Mouse (Mus musculus) heart, postnatal 14 days (tissue): ENCODE data around the gene Mpdz. TPM values are rescaled to one million over a fixed set of nuclear protein-coding genes. Genes with fewer than 3 reads are reported as not detected.

Source experiments
- DNase-seq, 2 experiments: peaks; one replicate each; pipeline ENCODE4 v3.0.0; 2021 to 2022
- intact Hi-C: fragments of 180-260 bp; cut with DNase I; formaldehyde crosslinking; loops from one replicate; pipeline ENCODE4 v1.15.1; 2025
- total RNA-seq, 2 experiments: library from RNA; stranded (reverse); gene quantifications; 2 replicates each; pipeline ENCODE4 v1.2.3; 2021

Mpdz gene
- total RNA-seq, 2 experiments from 2014 or later, result 41.9 to 42.6 TPM

DNA sequence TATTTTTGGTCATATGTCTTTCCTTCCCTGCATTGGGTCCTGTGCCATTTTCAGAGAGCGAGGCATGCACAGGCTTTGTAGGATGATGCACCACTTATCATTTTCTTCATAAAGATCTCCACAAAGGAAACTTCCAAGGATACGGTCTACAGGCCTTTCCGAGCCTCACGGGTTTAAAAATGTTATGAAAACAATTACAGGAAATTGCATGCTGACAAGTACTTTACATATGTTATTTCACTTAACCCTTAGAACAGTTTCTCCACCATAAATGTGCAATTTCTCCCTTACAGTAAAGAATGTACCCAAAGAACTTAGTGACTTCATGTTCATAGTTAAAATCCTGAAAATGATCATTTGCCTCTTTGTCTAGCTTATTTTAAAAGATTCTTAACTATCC, 144.2 kb downstream of the Mpdz start:
- no peak for DNase-seq
- intact Hi-C loops, result no loop called here

- intact Hi-C loops, result no loop called here
Observed at GRCm38 (mm10) chr4:81293309-81293708, 149.3 kb downstream of the Mpdz start.

DNA sequence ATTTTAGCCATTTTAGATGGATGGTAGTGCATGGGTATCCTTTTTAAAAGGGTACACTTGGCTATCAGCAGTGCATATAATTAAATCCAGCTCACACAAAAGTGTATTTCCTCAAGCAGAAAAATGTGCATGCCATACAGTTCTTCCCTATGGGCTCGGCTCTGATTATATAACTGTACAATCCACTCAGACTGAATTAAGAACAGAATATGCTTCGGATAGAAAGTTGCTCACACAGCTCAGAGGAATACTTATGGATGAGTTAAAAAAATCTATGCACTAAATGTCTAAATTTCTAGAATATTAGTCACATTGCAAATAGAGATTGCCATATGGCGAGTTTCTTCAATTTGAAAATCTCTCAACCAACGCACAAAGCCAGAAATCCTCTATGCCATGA, 157.1 kb downstream of the Mpdz start:
- DNase-seq, result no peak
- intact Hi-C loops, result no loop called here

More at GRCm38 (mm10) chr4:81293309-81293708, 149.3 kb downstream of the Mpdz start:
- no peak for DNase-seq

GRCm38 (mm10) chr4:81283611-81284010, 159.0 kb downstream of the Mpdz start:
- intact Hi-C loops, result no loop called here
- DNase-seq, result no peak

DNA sequence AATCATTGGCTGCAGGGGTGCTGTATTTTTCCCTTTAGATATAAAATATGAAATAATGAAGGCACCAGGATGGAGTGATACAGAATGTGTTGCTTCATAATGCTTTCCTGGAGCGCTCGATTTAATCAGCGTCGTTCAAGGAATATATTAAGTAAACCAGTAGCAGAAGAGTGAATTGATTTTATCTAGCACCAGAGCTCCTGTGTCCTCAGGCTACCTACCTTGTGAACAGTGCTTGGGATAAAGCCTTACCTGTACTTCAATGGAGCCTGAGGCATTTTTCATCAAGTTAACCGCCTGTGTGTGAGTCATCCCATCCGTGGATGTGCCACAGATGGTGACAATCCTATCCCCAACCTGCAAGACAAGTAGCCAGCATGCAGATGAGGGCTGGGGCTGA, 159.5 kb downstream of the Mpdz start:
- DNase-seq, result no peak
- intact Hi-C loops, result no loop called here

DNA sequence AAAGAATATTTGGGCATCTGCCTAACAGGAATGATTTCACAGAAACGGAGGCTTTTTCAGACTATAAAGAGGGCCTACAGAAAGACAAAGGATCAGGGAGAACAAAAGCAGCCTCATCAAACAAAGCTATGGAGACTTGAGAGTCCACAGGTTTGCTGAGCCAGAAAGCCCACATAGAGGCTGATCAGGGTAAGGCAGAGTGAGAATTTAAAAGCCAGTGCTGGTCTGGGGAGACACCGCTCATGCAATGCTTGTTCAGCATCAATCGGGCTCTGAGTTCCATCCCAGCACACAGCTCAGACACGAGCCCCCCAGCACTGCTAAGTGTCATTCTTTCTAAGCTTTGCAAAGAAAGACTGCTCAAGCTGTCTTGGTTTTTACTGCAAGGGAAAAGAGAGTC, 162.5 kb downstream of the Mpdz start:
- no peak for DNase-seq
- intact Hi-C loops, result no loop called here

DNA sequence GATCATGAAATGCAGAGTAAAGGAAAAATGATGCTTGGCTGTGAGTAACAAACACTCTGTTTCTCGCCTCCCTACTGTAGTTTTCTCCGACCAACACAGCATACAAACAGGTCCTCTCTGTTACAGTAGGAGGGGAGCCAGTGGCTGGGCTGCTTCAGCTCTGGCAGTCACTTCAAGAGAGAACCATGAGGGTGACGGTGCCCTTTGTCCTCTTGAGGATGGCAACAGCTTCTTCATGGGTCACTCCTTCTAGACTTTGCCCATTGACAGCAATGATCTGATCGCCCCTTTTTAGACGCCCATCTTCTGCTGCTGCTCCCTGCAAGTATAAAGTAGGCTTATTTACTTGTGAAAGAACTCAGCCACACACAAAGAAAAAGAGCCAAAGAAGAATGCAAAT, 163.2 kb downstream of the Mpdz start:
- intact Hi-C loops, result no loop called here
- DNase-seq, result no peak

GRCm38 (mm10) chr4:81275957-81276715, 166.5 kb downstream of the Mpdz start:
- intact Hi-C loops, result no loop called here
- DNase-seq, result no peak

DNA sequence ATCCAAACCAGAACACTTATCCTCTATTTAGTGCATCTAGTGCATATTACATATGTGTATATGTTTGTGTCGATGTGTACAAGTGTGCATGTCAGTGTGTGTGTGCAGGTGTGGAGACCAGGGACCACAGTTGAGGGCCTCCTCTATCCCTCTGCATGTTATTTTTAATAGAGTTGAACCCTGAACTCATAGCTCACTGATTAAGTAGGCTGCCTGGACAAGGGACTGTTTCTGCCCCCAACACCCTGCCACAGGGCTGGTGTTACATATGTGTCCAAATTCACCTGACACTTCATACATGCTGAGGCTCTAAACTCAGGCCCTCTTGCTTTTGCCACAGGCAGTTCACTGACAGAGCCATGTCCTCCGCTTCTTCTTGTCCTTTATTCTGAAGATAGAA, 169.5 kb downstream of the Mpdz start:
- intact Hi-C loops, result no loop called here
- no peak for DNase-seq

- DNase-seq, result no peak
- intact Hi-C loops, result loop anchor here (5.0 kb wide), 1 partner anchor 381 kb away; no protein-coding TSS in a partner anchor
Observed at GRCm38 (mm10) chr4:81252859-81253780, 189.5 kb downstream of the Mpdz start.

DNA sequence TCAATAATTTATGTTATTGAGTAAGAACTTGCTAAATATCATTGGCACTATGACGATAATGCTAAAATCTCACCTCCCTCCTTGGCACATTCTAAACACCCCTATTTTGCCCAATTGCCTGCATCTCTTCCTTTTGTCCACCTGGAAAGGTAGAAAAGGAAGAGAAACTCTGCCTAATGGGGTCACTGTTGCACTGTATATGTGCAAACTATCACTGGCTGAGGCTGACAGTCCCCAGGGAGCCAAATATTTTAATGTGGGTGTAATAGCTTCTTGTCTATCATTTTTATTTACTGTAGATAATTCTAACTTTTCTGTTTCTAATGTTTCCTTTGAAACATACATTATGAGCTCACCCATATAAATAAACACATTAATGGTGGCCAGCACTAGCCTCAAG, 190.3 kb downstream of the Mpdz start:
- DNase-seq, result no peak

DNA sequence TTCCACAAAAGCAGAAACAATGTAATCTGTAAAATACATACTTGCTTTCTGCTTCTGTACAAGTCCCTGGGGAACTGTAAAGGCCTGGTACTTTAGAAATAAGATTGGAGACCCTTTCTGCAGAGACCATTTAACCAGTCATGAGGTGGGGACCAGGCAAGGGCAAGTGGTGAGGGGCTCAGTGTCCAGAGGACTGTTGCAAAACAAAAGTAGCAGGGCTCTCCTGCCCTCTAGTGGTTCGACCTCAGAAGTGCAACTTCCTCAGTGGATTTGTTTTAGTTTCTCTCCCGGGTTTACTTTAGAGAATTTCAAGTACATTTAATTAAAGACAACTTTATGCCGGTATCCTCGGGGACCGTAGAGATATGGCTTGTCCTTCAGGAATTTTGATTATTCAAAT, 190.7 kb downstream of the Mpdz start:
- intact Hi-C loops, result loop anchor here (2.0 to 5.0 kb wide), 2 partner anchors 71 to 380 kb away; no protein-coding TSS in a partner anchor
- peak; percentile 32 to 55 for DNase-seq

More for the DNA sequence above, 190.3 kb downstream of the Mpdz start:
- intact Hi-C loops, result loop anchor here (5.0 kb wide), 1 partner anchor 380 kb away; no protein-coding TSS in a partner anchor

- intact Hi-C loops, result no loop called here
- DNase-seq, result no peak
Observed at GRCm38 (mm10) chr4:81249245-81249644, 193.4 kb downstream of the Mpdz start.

DNA sequence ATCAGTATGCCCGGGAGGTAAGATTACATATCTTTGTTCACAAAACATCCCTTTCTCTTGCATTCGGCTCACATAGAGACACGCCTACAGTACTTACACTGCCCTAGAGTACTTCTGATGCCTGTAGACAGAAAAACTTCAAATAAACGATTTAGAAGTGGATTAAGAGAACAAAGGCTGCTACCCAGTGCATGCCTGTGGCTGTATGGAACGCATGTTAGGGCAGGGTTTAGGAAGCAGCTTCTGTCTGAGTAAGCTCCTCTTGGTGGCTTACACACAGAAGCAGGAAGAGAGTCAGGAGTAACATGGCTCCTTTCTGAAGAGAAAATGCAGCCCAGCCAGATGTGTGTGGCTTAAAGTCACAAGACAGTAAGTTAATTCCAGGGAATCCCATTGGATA, 206.4 kb downstream of the Mpdz start:
- intact Hi-C loops, result no loop called here
- no peak for DNase-seq
